Mouse (Mus musculus): ENCODE measurements around the gene Adcy2.
A peak's percentile ranks its signal among the peaks of the same experiment; 100 is the strongest.

Gene Adcy2

GRCm38 (mm10) chr13:68960513-68960912, 38.8 kb downstream of the Adcy2 start:
- no peak for DNase-seq

- DNase-seq: no peak
Measured at GRCm38 (mm10) chr13:68959406-68959805, 39.9 kb downstream of the Adcy2 start.

- no peak for DNase-seq
Measured at GRCm38 (mm10) chr13:68942735-68943134, 56.6 kb downstream of the Adcy2 start.

GRCm38 (mm10) chr13:68941429-68941828, 57.9 kb downstream of the Adcy2 start:
- DNase-seq: no peak

GRCm38 (mm10) chr13:68932283-68932647, 67.1 kb downstream of the Adcy2 start:
- no peak for DNase-seq

GRCm38 (mm10) chr13:68931602-68932282, 67.6 kb downstream of the Adcy2 start:
- DNase-seq: peak in 1 of 2 experiments; percentile 53

- no peak for DNase-seq
Measured at GRCm38 (mm10) chr13:68928469-68928868, 70.9 kb downstream of the Adcy2 start.

- no peak for DNase-seq
Measured at GRCm38 (mm10) chr13:68913666-68914288, 85.6 kb downstream of the Adcy2 start.

- DNase-seq: no peak
Measured at GRCm38 (mm10) chr13:68906667-68907066, 92.7 kb downstream of the Adcy2 start.

- no peak for DNase-seq
Measured at GRCm38 (mm10) chr13:68902708-68903107, 96.6 kb downstream of the Adcy2 start.

- peak; percentile 32 to 67 for DNase-seq
Measured at GRCm38 (mm10) chr13:68889929-68890593, 109.3 kb downstream of the Adcy2 start.

GRCm38 (mm10) chr13:68868776-68869175, 130.6 kb downstream of the Adcy2 start:
- no peak for DNase-seq

- no peak for DNase-seq
Measured at GRCm38 (mm10) chr13:68867940-68868655, 131.2 kb downstream of the Adcy2 start.

- DNase-seq: peak; percentile 49 to 65
Measured at GRCm38 (mm10) chr13:68860036-68860435, 139.3 kb downstream of the Adcy2 start.

GRCm38 (mm10) chr13:68848265-68848664, 151.1 kb downstream of the Adcy2 start:
- DNase-seq: no peak

GRCm38 (mm10) chr13:68839517-68839916, 159.8 kb downstream of the Adcy2 start:
- no peak for DNase-seq

GRCm38 (mm10) chr13:68836183-68836582, 163.2 kb downstream of the Adcy2 start:
- DNase-seq: no peak

- no peak for DNase-seq
Measured at GRCm38 (mm10) chr13:68835424-68836045, 163.8 kb downstream of the Adcy2 start.

- no peak for DNase-seq
Measured at GRCm38 (mm10) chr13:68832141-68832540, 167.2 kb downstream of the Adcy2 start.

GRCm38 (mm10) chr13:68830030-68830759, 169.1 kb downstream of the Adcy2 start:
- no peak for DNase-seq

- no peak for DNase-seq
Measured at GRCm38 (mm10) chr13:68828441-68828840, 170.9 kb downstream of the Adcy2 start.

GRCm38 (mm10) chr13:68826461-68826860, 172.9 kb downstream of the Adcy2 start:
- DNase-seq: no peak
